Mouse (Mus musculus): ENCODE results near the gene Slc30a2.

Gene Slc30a2

DNA sequence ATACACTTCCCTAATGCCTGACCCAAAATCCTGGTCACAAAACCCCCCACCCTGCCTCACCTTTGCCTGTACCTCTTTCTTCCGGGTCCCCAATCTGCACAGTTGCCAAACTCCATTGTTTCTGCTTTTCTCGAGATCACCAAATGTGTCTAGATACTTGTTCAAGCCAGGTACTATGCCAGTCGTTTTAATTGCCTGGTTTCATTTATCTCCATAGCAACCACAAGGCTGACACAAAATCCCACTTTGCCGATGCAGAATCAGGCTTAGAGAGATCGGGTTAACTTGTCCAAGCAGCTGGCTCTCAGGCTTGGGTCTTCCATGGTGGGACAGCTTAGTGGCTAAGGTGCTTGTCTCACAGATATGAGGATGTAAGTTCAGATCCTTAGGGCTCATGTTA, 57.2 kb downstream of the Slc30a2 start:
- WGBS, result 18% methylated on average over 5 of the region's 5 CpGs

DNA sequence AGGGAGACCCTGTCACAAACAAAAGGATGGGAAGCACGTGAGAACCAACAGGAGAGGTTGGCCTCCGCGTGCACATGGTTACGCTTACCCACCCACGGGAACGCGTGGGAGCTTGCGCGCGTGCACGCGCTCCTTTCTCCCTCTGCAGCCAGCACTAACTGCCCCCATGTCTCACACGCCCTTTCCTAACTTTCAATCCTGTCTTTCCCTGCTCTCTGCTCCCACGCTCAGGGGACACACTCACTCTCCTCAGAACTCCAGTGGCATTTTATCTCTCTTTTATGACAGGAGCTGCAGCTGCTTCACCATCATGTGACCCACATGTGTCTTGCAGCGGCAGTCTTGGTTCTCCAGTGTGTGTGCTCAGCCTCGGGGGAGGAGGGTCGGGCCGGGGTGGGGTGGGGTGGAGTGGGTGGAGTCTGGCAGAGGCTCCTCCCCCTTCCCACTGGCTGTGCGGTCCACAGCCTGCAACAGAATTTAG, 58.2 kb downstream of the Slc30a2 start:
- WGBS, result 7% methylated on average over 19 of the region's 19 CpGs

- 54% methylated on average over 16 of the region's 16 CpGs for WGBS
These were observed 59.0 kb downstream of the Slc30a2 start for GRCm38 (mm10) chr4:134401856-134402570.

DNA sequence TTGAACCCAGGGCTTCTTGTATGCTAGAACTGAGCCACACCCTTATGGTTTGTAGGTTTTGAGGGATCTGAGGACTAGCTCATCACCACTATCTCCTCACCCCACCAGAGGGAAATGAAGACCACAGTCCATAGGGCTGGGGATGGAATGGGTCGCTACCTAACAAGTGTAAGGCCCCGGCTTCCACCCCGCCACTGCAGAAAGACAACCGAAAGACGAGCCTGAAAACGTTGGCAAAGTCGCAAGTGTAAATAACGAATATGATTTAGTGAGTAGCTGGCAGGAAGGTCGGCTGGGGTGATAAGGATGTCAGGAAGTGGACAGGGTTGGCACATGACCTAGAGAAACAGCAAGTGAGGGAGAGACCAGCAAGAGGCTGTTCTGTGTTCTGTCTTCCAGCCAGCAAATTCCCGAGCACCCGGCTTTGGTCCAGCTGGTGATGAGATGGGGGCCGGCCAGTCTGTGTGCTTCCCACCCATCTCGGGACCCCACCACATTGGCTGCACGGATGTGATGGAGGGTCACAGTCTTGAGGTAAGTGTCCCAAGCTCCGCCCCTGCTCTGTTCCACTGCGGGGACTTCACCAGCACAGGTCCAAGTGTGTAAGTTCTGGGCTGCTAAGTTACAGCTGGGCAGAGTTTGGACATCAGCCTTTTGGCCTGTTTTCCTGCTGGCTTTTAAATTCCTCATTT, 59.7 kb downstream of the Slc30a2 start:
- 47% methylated on average over 16 of the region's 16 CpGs for WGBS

GRCm38 (mm10) chr4:134403721-134404120, 60.7 kb downstream of the Slc30a2 start:
- WGBS, result 52% methylated on average over 7 of the region's 7 CpGs

Data from cerebral cortex, adult 2 months (tissue).